Mouse (Mus musculus): ENCODE results near the gene Lalba. TPM values are rescaled to one million over a fixed set of nuclear protein-coding genes. Genes with fewer than 3 reads are reported as not detected.
"Not testable (repeated sequence)": the region's sequence is repeated elsewhere in the genome, so short reads cannot be mapped to it uniquely, and the experiment has no call there.

Gene Lalba
- polyA plus RNA-seq, 1 experiment from 2014 or later, result 0.28 TPM

DNA sequence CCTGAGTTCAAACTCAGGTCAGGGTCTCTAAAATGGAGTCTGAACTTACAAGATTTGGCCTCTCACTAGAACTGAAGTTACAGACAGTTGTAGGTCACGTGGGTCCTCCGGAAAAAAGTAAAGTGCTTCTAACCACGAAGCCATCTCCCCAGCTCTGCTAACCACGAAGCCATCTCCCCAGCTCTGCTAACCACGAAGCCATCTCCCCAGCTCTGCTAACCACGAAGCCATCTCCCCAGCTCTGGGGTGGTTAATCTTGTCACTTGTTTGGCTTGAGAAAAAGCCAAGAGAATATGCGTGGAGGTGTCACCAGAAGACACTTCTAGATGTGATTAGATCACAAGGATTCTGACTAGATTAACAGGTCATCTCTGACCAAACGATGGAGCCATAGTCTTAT lies 31.6 kb upstream of the Lalba start:
- no peak for ATAC-seq (ENCODE audit: low FRiP score, low TSS enrichment)
- no peak overlapping the region for H3K4me3 ChIP-seq (ENCODE audit: low read length)
- WGBS, result 86% methylated on average over 8 of the region's 8 CpGs

DNA sequence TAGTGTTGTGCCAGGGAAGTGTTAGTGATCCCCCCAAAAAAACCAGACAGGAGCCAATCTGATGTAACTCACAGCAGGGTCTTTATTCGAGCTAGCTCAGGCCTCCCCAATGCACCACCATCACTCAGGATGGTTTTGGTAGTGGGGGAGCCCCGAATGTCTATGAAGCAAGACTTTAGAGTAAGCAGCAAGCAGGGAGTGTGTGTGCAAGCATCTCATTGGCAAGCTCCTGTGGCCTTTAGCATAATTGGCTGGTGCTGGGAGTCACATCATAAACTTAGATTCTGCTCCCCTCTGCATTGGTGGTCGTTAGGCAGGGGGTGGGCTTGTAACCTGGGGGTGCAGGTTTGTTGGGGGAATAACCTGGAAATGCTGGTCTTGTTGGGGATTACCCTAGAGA lies 31.2 kb upstream of the Lalba start:
- H3K9ac ChIP-seq (ENCODE audit: low read depth, low read length); H3K27me3 ChIP-seq (ENCODE audit: control insufficient read depth, insufficient read depth, low read length); H3K4me1 ChIP-seq (ENCODE audit: control insufficient read depth, insufficient read depth, low read length); H3K4me3 ChIP-seq (ENCODE audit: low read length); H3K9me3 ChIP-seq (ENCODE audit: control insufficient read depth, low read length); H3K4me2 ChIP-seq (replicated peaks; ENCODE audit: low read depth, low read length); ATAC-seq (ENCODE audit: low FRiP score, low TSS enrichment); H3K27ac ChIP-seq (ENCODE audit: low read depth, low read length): not testable (repeated sequence)
- WGBS, result 64% methylated on average over 3 of the region's 3 CpGs
- peaks cover 11% of the 10 kb centered on the region for H3K36me3 ChIP-seq (ENCODE audit: control insufficient read depth, insufficient read depth, low read length)

More for the DNA sequence above, 31.6 kb upstream of the Lalba start:
- no peak overlapping the region for H3K27ac ChIP-seq (ENCODE audit: low read depth, low read length)
- H3K9me3 ChIP-seq (ENCODE audit: control insufficient read depth, low read length), result no peaks in the 10 kb centered on the region
- H3K9ac ChIP-seq (ENCODE audit: low read depth, low read length), result no peak overlapping the region
- 0 out of 2 replicates have a peak, but pooled peaks cover 2% of the 10 kb centered on the region for H3K4me1 ChIP-seq (ENCODE audit: control insufficient read depth, insufficient read depth, low read length)
- no peaks in the 10 kb centered on the region for H3K27me3 ChIP-seq (ENCODE audit: control insufficient read depth, insufficient read depth, low read length)
- H3K4me2 ChIP-seq (replicated peaks; ENCODE audit: low read depth, low read length), result no peak overlapping the region
- peaks cover 11% of the 10 kb centered on the region for H3K36me3 ChIP-seq (ENCODE audit: control insufficient read depth, insufficient read depth, low read length)

DNA sequence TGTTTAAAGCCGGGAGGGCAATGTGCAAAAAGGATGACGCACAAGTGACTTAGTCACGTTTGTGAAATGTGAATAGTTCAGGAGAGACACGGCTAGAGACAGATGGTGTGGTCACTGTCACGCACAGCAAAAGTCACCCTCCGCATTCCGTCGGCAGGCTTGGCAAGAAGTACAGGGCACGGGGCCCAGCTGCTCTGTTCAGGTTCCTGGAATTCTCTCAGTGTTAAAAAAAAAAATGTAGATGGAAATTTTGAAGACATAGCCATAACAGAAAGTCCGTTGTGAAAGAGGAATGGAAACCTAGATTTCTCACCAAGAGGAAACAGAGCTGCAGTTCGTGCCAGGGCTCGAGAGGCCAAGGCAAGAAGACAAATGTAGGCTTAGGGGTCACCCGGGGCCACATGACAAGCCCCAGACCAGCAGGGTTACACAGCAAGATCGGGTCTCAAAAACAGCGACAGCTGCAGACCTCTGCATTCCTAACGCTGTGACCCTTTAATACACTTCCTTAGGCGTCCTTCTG lies 30.3 kb upstream of the Lalba start:
- Histone ChIP-seq H3K4me2 (replicated peaks; ENCODE audit: low read depth, low read length) (no peak overlapping the region), H3K4me3 (ENCODE audit: low read length) (no peak overlapping the region), H3K9me3 (ENCODE audit: control insufficient read depth, low read length) (no peaks in the 10 kb centered on the region), H3K9ac (ENCODE audit: low read depth, low read length) (no peak overlapping the region), H3K27me3 (ENCODE audit: control insufficient read depth, insufficient read depth, low read length) (no peaks in the 10 kb centered on the region), H3K36me3 (ENCODE audit: control insufficient read depth, insufficient read depth, low read length) (peaks cover 3% of the 10 kb centered on the region), H3K27ac (ENCODE audit: low read depth, low read length) (no peak overlapping the region), H3K4me1 (ENCODE audit: control insufficient read depth, insufficient read depth, low read length) (0 out of 2 replicates have a peak, but pooled peaks cover 2% of the 10 kb centered on the region)
- WGBS, result 52% methylated on average over 17 of the region's 17 CpGs
- no peak for ATAC-seq (ENCODE audit: low FRiP score, low TSS enrichment)

DNA sequence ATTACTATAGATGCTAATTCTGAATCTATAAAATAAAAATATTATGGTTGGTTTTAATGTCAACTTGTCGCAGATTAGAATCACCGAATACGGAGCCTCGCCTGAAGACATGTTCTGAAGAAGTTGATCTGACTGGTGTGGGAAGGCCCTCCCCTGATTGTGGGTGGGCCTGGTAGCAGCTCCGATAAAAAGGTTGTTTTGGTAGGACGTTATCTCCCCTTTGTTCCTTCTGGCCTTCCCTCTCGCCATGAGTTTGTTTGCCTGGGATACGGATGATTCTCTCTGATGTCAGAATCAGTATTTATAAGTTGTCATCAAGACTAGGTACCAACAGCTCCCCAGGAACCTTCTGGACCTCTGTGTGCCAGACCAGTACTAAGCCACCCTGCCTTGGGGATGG lies 29.7 kb upstream of the Lalba start:
- Histone ChIP-seq H3K4me1 (ENCODE audit: control insufficient read depth, insufficient read depth, low read length) (0 out of 2 replicates have a peak, but pooled peaks cover 2% of the 10 kb centered on the region), H3K36me3 (ENCODE audit: control insufficient read depth, insufficient read depth, low read length) (no peaks in the 10 kb centered on the region), H3K4me2 (replicated peaks; ENCODE audit: low read depth, low read length) (no peak overlapping the region), H3K4me3 (ENCODE audit: low read length) (no peak overlapping the region), H3K9me3 (ENCODE audit: control insufficient read depth, low read length) (no peaks in the 10 kb centered on the region), H3K9ac (ENCODE audit: low read depth, low read length) (no peak overlapping the region), H3K27ac (ENCODE audit: low read depth, low read length) (no peak overlapping the region), H3K27me3 (ENCODE audit: control insufficient read depth, insufficient read depth, low read length) (no peaks in the 10 kb centered on the region)
- ATAC-seq (ENCODE audit: low FRiP score, low TSS enrichment), result no peak
- 79% methylated on average over 8 of the region's 8 CpGs for WGBS

DNA sequence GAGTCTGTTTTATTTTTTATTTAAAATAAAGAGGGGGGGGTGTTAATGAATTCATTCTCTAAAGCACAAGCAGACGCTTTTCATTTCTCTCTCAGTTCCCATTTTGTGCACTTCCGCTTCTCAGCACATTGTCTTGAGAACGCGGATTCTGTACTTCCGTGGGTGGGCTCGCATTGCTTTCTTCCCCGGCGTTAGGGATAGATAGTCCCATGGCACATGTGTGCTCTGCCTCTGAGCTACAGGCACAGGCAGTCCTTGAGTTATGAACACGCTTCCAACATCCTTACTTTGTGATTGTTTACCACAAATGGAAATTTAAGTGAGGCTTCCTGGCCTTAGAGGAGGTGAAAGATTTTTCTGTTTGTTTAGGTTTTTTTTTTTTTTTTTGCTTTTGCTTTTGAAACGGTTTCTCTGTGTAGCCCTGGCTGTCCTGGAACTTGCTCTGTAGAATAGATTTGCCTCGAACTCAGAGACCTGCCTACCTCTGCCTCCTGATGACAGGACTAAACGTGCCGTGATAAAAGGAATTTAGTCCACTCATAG lies 28.9 kb upstream of the Lalba start:
- Histone ChIP-seq H3K9me3 (ENCODE audit: control insufficient read depth, low read length) (no peaks in the 10 kb centered on the region), H3K4me1 (ENCODE audit: control insufficient read depth, insufficient read depth, low read length) (0 out of 2 replicates have a peak, but pooled peaks cover 2% of the 10 kb centered on the region), H3K4me2 (replicated peaks; ENCODE audit: low read depth, low read length) (no peak overlapping the region), H3K9ac (ENCODE audit: low read depth, low read length) (no peak overlapping the region), H3K36me3 (ENCODE audit: control insufficient read depth, insufficient read depth, low read length) (no peaks in the 10 kb centered on the region), H3K27ac (ENCODE audit: low read depth, low read length) (no peak overlapping the region), H3K27me3 (ENCODE audit: control insufficient read depth, insufficient read depth, low read length) (no peaks in the 10 kb centered on the region), H3K4me3 (ENCODE audit: low read length) (no peak overlapping the region)
- WGBS, result 73% methylated on average over 13 of the region's 13 CpGs
- no peak for ATAC-seq (ENCODE audit: low FRiP score, low TSS enrichment)

DNA sequence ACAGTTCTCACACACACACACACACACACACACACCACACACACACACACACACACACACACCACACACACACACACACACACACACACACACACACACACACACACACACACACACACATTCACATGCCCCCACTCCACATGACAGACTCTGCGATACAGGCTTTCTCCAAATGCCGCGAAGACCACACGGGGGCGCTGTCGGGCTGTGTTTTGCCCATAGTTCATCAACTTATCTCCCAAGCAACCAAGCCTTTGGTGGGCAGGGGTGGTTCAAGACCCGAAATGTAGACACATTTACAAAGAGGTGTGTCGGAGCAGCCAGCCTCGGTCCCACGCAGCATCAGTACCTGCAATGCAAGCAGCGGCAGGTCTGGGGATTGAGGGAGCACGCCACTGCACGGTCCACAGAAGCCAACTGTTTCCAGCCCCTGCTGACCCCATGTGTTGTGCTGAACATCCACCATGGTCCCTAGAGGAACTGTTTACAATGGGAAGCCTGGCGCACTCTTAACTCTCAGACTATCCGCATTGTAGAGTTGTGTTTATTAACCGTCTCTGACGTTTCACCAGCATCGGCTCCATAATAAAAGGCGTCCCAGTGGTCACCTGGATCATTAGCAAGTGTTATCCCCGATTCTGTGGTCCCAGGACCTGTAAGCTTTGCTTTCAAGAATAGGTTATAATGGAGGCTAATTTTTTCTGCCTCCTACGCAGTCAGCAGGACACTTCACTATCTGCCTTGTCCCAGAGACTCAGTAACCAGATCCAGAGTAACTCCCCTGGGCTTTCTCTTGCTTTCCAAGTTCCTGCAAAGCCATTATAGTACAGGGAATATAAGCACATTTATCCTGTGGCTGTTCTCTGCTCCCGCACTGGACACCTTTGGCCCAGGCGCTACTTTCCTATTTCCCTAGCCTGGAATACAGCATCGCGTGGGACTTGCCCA lies 28.2 kb upstream of the Lalba start:
- WGBS, result 28% methylated on average over 25 of the region's 25 CpGs
- peak overlapping the region; percentile 18; the same call in 1 of the 2 replicates for H3K4me3 ChIP-seq (ENCODE audit: low read length)
- 0 out of 2 replicates have a peak, but pooled peaks cover 2% of the 10 kb centered on the region for H3K4me1 ChIP-seq (ENCODE audit: control insufficient read depth, insufficient read depth, low read length)
- H3K36me3 ChIP-seq (ENCODE audit: control insufficient read depth, insufficient read depth, low read length), result no peaks in the 10 kb centered on the region
- H3K9ac ChIP-seq (ENCODE audit: low read depth, low read length), result no peak overlapping the region
- H3K4me2 ChIP-seq (replicated peaks; ENCODE audit: low read depth, low read length), result peak overlapping the region; percentile 43
- H3K9me3 ChIP-seq (ENCODE audit: control insufficient read depth, low read length), result no peaks in the 10 kb centered on the region
- H3K27ac ChIP-seq (ENCODE audit: low read depth, low read length), result no peak overlapping the region
- peak; percentile 58; the same call in 1 of the 2 replicates for ATAC-seq (ENCODE audit: low FRiP score, low TSS enrichment)
- no peaks in the 10 kb centered on the region for H3K27me3 ChIP-seq (ENCODE audit: control insufficient read depth, insufficient read depth, low read length)

DNA sequence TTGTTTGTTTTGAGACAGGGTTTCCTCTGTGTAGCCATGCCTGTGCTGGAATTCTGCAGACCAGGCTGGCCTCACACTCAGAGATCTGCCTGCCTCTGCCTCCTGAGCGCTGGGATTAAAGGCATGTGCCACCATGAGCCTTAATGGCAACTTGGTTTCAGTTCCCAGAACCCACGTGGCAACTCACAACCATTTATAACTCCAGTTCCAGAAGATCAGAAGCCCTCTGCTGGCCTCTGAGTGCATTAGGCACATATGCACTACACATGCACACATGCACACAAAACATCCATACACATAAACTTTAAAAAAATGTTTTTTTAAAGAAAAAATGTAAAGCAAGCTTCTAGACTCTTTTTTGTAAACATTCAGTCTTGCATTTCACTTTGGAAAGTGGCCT lies 26.9 kb upstream of the Lalba start:
- Histone ChIP-seq H3K4me1 (ENCODE audit: control insufficient read depth, insufficient read depth, low read length) (0 out of 2 replicates have a peak, but pooled peaks cover 2% of the 10 kb centered on the region), H3K27ac (ENCODE audit: low read depth, low read length) (no peak overlapping the region), H3K4me2 (replicated peaks; ENCODE audit: low read depth, low read length) (no peak overlapping the region), H3K9ac (ENCODE audit: low read depth, low read length) (no peak overlapping the region), H3K27me3 (ENCODE audit: control insufficient read depth, insufficient read depth, low read length) (no peaks in the 10 kb centered on the region), H3K36me3 (ENCODE audit: control insufficient read depth, insufficient read depth, low read length) (no peaks in the 10 kb centered on the region), H3K9me3 (ENCODE audit: control insufficient read depth, low read length) (no peaks in the 10 kb centered on the region), H3K4me3 (ENCODE audit: low read length) (no peak overlapping the region)
- no peak for ATAC-seq (ENCODE audit: low FRiP score, low TSS enrichment)
- 65% methylated on average over 2 of the region's 2 CpGs for WGBS

DNA sequence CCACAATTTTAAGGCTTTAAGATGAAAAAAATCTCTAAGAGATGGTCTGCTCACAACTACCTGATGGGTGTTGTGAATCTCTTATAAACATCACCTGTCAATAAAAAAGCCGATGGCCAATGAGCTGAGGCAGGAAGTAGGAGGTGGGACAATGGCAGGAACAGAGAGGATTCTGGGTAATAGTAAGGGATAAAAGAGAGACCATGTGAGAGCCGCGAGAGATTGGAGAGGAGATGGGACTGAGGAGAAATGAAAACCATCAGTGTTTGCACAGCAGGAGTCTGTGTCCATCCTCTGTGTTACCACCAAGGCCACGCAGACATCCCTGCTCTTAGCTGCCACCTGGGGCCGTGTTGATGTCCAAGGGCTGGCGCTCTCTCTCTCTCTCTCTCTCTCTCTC lies 24.8 kb upstream of the Lalba start:
- no peak for ATAC-seq (ENCODE audit: low FRiP score, low TSS enrichment)
- WGBS, result 80% methylated on average over 6 of the region's 6 CpGs
- Histone ChIP-seq H3K36me3 (ENCODE audit: control insufficient read depth, insufficient read depth, low read length) (no peaks in the 10 kb centered on the region), H3K27me3 (ENCODE audit: control insufficient read depth, insufficient read depth, low read length) (no peaks in the 10 kb centered on the region), H3K9ac (ENCODE audit: low read depth, low read length) (no peak overlapping the region), H3K27ac (ENCODE audit: low read depth, low read length) (no peak overlapping the region), H3K4me3 (ENCODE audit: low read length) (no peak overlapping the region), H3K4me2 (replicated peaks; ENCODE audit: low read depth, low read length) (no peak overlapping the region), H3K9me3 (ENCODE audit: control insufficient read depth, low read length) (no peaks in the 10 kb centered on the region), H3K4me1 (ENCODE audit: control insufficient read depth, insufficient read depth, low read length) (0 out of 2 replicates have a peak, but pooled peaks cover 2% of the 10 kb centered on the region)
